Mouse (Mus musculus): ENCODE measurements around the gene Cd248.

Gene Cd248

GRCm38 (mm10) chr19:5067867-5068569 lies at the start of gene Cd248:
Gene Cd248, plus strand, starts transcription at chr19:5068078.
- peak; percentile 44 for DNase-seq (ENCODE audit: low read depth)

DNA sequence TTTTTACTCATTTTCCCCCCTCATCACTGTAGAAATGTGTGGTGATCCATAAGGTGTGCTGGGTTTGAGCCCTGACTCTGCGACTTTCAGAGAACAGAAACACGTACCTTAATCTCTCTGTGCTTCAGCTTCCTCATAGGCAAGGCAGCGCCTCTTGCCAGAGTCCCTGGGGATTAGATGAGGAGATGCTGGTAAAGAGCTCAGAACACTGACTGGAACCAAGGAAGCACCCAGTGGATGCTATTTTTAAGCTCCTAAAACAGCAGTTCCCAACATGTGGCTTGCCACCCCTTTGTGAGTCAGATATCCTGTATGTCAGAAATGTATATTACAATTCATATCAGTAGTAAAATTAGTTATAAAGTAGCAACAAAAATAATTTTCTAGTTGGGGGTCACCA lies 49.7 kb upstream of the Cd248 start:
- no peak for DNase-seq (ENCODE audit: low read depth)

DNA sequence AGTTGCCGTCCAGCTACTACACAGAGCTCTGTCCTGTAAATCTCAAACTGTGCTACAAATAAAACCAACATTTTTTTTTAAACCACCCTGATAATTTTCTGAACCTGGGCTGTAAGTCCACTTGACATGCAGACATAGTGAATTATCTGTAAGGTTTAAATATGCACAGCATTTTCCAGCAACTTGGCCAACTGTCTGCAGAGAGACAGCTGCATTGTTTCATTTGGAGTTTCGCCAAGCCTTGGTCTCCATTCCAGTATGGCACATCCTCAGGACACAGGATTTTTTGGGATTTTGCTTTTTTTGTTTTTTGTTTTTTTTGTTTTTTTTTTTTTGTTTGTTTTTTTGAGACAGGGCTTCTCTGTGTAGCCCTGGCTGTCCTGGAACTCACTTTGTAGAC lies 46.5 kb upstream of the Cd248 start:
- no peak for DNase-seq (ENCODE audit: low read depth)

DNA sequence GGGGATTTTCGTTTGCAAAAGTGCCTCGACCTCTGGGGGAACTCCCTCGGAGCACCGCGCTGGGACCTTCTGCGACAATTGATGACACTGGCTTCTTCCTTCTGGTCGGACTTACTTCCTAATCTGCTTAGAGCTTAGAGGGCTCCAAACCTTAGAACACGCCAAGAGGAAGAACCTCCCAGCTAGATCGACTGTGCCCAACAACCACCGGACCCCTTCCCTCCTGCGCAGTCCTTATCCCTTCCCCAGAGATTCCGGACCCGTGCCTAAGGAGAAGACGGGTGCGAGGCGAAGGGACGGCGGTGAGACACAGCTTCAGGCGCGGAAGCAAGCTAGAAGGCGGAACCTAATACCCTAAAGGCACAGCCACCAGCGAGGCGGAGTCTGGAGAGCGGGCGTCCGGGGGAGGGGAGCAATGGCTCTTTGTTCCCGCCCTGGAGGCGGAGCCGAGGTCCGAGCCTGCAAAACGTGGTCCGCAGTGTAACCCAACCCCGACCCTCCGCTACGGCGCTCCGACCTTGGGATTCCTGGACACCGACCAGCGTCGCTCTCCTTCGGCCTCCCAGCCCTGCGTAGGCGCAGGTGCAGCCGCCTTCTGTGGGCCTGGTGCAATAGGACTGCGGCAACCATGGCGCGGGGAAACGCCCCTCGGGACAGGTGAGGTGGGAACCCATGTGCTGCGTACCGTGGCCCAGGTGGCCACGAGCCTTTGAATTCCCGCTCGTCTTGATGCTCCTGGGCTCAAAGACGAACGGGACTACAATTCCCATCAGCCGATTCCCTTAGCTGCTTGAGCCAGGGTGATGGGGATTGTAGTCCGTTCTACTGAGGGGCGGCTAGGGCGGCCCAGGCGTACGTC lies 44.0 kb upstream of the Cd248 start, which contains the start of gene Slc29a2:
Gene Slc29a2, plus strand, starts transcription at position 240 of the 859 bp plus-strand sequence.
- peak; percentile 93 for DNase-seq (ENCODE audit: low read depth)

GRCm38 (mm10) chr19:5026111-5026510 lies 41.8 kb upstream of the Cd248 start:
- no peak for DNase-seq (ENCODE audit: low read depth)

- no peak for DNase-seq (ENCODE audit: low read depth)
Measured at GRCm38 (mm10) chr19:5032686-5033085, 35.2 kb upstream of the Cd248 start.

DNA sequence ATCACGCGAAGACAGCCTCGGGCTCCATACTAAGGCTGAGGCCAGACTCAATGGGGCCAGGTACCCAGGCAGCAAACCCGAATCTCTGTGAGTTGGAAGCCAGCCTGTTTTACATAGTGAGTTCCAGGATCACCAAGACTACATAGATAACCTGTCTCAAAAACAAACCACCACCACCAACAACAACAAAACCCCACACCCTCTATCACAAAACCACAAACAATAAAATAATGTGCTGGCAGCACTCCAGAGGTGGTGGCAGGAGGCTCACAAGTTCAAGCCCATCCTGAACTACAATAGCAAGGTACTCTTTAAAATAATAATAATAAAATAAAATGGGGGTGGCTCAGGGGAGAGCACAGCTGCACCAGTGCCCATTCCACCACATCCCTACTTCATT lies 31.3 kb upstream of the Cd248 start:
- no peak for DNase-seq (ENCODE audit: low read depth)

DNA sequence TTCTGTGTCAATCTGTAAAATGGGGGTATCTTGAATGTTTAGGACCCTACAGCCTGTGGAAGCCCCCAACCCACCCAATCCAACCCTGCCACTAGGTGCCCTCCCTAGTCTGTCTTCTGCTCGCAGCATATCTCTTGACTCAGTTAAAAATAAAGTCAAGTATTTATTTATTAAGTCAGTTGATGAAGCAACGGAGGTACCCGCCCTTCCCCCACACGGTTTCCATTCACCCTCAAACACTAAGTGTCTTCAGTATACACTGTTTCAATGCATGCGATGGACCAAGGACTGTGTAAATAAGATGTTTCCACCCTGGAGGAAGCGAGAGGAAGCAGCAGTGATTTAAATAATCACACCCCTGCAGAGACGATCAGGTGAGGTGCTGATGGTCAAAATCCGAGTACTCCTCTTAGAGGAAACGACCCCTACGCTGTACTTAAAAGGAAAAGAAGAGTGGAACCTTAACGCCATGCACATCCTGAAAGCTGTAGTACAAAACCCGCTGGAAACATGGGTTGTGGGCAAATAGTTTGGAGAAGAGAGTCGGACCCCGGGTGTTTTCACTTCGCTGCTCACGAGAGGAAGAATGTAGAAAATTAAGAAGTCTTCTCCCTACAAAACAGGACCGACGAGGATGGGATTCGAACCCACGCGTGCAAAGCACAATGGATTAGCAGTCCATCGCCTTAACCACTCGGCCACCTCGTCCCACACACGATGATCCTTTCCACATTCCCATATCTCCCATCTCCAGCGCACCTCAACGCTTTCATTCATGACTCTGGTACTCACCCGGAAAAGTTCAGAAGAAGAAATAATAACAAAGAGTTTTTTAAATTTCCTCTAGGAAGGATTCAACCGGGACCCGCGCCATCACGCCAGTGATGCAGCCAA lies 30.0 kb upstream of the Cd248 start:
- peak; percentile 57 for DNase-seq (ENCODE audit: low read depth)

- peak; percentile 90 for DNase-seq (ENCODE audit: low read depth)
Measured at GRCm38 (mm10) chr19:5038709-5039156, 29.1 kb upstream of the Cd248 start, which contains the start of the genes B4gat1 and AC124502.3. Gene B4gat1, plus strand, starts transcription at chr19:5038826. Gene AC124502.3, plus strand, starts transcription at chr19:5038891.

GRCm38 (mm10) chr19:5039301-5040114 lies 28.4 kb upstream of the Cd248 start:
- no peak for DNase-seq (ENCODE audit: low read depth)

DNA sequence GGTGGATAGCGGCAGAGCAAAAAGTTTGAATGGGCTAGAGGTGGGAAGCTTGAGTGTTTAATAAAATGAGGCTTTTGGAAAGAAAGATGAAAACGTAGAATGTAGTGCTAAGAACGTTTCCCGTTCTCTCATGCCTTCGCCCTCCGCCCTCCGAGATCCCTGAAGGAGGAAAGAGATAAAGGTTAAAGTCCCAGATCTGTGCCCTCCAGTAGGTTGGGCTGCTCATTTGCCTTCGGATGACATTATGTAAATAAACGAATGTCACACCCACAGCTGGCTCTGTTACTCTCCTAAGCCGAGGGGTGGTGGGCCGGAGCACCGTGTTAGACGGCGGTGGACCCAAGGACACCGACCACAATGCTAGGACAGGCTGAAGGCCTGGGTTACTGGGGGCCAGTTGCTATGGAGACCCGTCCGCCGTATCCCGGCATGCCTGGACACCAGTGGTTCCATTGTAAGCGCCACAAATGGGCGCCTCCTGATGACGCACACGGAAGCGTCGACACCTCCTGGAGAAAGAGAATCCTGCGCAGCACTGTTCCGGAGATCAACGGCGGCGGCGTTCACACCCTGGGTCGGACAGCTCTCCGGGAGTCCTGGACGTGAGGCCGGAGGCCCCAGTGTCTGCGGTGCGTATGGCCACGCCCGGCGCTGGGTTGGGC lies 26.9 kb upstream of the Cd248 start, which contains the start of gene Brms1:
Gene Brms1, plus strand, starts transcription at position 493 of the 662 bp plus-strand sequence.
- peak; percentile 95 for DNase-seq (ENCODE audit: low read depth)

DNA sequence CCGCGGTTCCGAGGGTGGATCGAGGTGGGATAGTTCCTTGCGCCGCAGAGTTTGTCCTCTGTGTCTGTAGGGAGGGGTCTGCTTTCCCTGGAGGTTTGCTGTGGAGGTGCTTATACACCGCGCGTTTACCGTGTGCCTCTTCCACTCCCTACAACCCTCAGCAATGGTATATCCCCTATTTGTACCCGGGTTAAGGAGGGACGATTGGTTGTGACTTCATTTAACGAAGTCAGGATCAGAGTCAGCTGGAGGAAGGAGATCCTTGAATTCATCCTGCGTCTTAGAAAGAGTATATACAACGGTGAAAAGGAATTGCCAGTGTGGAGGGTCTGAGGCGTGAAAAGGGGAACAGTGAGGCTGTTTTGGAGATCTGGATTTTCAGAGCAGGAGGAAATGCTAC lies 26.3 kb upstream of the Cd248 start:
- DNase-seq (ENCODE audit: low read depth) = no peak

DNA sequence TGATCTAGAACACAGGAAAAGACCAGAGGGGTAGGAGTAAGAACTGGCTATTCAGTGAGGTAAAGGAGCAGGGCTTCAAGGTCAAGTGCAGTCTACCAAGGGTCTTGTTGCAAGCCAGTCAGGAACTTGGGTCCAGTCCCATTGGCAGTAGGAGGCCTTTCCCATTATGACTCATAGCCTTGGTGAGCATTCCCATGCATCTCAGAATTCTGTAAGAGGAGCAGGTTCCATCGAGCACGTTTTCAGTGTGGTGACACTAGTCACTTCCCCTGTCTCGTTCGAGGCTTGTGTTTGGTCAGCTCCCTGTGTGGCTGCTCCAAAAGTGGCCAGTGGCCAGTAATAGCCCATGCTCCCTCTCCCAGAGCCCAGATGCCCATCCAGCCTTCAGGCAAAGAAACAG lies 22.3 kb upstream of the Cd248 start:
- DNase-seq (ENCODE audit: low read depth) = no peak

- DNase-seq (ENCODE audit: low read depth) = no peak
Measured at GRCm38 (mm10) chr19:5048138-5049056, 19.5 kb upstream of the Cd248 start.

DNA sequence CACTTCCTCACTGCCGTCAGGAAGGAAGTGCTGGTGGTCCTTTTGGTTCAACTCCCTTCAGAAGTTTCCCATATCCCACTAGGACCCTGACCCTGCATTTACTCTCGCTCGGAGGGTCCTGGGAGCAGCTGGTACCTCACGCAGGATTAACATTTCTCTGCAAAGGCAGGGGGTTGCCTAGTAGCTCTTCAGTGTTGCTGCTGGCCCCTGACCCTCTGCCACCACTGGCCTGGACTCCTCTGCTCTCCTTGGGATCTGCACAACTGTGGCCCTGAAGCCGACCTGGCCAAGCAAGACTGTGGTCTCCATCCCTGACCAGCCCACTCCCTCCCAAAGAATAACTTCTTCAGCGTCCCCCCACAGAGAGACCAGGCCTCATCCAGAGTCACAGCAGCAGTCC lies 18.6 kb upstream of the Cd248 start:
- DNase-seq (ENCODE audit: low read depth) = no peak

- DNase-seq (ENCODE audit: low read depth) = peak; percentile 81
Measured at GRCm38 (mm10) chr19:5050047-5050905, 17.6 kb upstream of the Cd248 start, which contains the start of gene Rin1. Gene Rin1, plus strand, starts transcription at chr19:5050481.

GRCm38 (mm10) chr19:5051031-5051430 lies 16.8 kb upstream of the Cd248 start:
- DNase-seq (ENCODE audit: low read depth) = no peak

GRCm38 (mm10) chr19:5051515-5051914 lies 16.4 kb upstream of the Cd248 start:
- no peak for DNase-seq (ENCODE audit: low read depth)

All from induced T-regulatory cell, adult 2 months (primary cell).